Mouse (Mus musculus) megakaryocyte, embryonic 14.5 days (primary cell): Measurements from ENCODE around the gene Eng. TPM values are rescaled to one million over a fixed set of nuclear protein-coding genes. Genes with fewer than 3 reads are reported as not detected.
A peak's percentile ranks its signal among the peaks of the same experiment; 100 is the strongest.

Source experiments
- H3K27me3 ChIP-seq: replicated peaks from 2 replicates; pipeline ENCODE3; 2012; ENCODE audit warnings: inconsistent platforms
- H3K36me3 ChIP-seq: replicated peaks from 2 replicates; pipeline ENCODE3; 2012; ENCODE audit warnings: low read length, inconsistent platforms, mixed read lengths
- H3K4me1 ChIP-seq: 2 replicates; pipeline ENCODE4 v1.6.1; 2012; ENCODE audit warnings: inconsistent platforms
- H3K4me3 ChIP-seq: replicated peaks from 2 replicates; pipeline ENCODE3; 2012; ENCODE audit warnings: moderate library complexity, mild to moderate bottlenecking, inconsistent platforms
- H3K9me3 ChIP-seq: 2 replicates; pipeline ENCODE4 v1.6.1; 2012; ENCODE audit warnings: inconsistent platforms
- FLI1 ChIP-seq: IDR thresholded peaks from 2 replicates; pipeline ENCODE4 v1.6.1; 2012; ENCODE audit warnings: low read length, inconsistent platforms, mixed read lengths
- GATA1 ChIP-seq: IDR thresholded peaks from 3 replicates; pipeline ENCODE4 v1.6.1; 2012; ENCODE audit warnings: mixed read lengths, low read length, inconsistent platforms, borderline replicate concordance
- polyA plus RNA-seq: library from polyadenylated mRNA; stranded (reverse); fragments of >175 nt; gene quantifications from 2 replicates; pipeline ENCODE4 v1.2.3, GENCODE M21; 2012; ENCODE audit warnings: low replicate concordance; ENCODE audit not compliant: insufficient read depth

Gene Eng
- polyA plus RNA-seq, 1 experiment, result 90.6 TPM

GRCm38 (mm10) chr2:32606161-32607142 is 39.9 kb upstream of the Eng start:
- Histone ChIP-seq H3K36me3 (peaks cover 18% of the 10 kb centered on the region), H3K9me3 (no peaks in the 10 kb centered on the region), H3K4me1 (peaks cover 82% of the 10 kb centered on the region), H3K4me3 (peak overlapping the region; percentile 92), H3K27me3 (no peaks in the 10 kb centered on the region)
- TF ChIP-seq FLI1 (no peak), GATA1 (no peak)

DNA sequence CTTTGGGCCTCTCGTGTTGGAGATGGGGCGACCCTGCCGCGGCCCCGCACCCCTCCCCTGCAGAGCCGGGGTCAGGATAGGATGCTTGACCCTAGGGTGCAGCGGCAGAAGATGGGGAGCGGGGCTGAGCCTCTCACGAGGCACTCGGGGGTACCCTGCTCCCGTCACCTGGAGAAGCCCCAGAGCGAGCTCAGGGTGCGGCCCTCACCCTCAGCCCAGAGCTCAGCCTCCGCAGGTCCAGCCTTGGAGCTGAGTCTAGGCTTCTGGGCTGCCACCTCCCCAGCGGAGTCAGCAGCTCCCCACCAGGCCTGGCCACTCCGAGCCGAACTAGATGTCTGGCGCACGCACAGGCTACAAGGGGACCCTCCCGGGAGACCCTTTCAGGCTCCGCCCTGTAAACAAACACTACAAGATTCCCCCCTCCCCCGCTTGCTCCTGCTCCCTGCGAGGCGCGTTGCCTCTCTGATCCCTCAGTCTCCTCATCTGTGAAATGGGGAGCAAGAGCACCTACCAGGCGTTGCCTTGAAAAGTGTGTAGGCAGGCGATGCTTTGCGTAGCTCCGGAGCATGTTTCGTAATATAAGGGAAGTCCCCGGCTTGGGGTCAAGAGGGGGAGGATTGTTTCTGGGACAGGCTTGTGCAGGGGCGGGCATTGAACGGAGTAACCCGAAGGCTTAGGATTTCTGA is 39.0 kb upstream of the Eng start:
- TF ChIP-seq GATA1 (no peak), FLI1 (no peak)
- Histone ChIP-seq H3K4me3 (peak overlapping the region; percentile 92), H3K4me1 (peaks cover 80% of the 10 kb centered on the region), H3K36me3 (peaks cover 27% of the 10 kb centered on the region), H3K9me3 (no peaks in the 10 kb centered on the region), H3K27me3 (no peaks in the 10 kb centered on the region)

DNA sequence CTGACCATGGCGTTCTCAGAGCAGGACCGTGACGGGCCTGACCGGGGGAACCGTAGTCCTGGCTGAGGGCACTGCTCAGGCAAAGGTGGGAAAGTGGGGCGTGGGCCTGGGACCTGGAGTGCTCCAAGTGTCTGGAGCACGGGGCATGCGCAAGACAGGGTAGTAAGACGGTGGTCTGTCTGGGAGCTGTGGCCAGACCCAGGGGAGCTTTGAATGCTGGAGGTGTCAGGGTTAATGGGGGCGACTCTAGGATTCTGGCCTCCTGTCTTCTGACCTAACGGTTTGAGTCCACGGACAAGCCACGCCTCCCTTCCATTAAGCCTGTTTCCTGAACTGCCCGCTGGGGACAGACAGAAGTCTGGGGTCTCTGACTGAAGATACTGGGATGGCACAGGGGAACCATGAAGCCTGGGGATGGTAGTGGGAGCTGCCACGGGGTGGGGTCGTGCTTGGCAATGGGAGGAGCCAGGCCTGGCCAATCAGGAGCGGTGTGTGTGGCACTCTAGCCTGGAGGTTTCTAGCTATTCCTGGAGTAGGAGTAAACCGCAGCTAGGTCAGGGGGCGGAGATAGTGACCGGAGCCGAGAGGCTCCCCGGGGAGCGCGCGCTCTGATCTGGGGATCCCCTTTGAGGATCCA is 38.1 kb upstream of the Eng start:
- TF ChIP-seq GATA1 (no peak), FLI1 (no peak)
- H3K36me3 ChIP-seq, result peaks cover 36% of the 10 kb centered on the region
- no peaks in the 10 kb centered on the region for H3K27me3 ChIP-seq
- peaks cover 79% of the 10 kb centered on the region for H3K4me1 ChIP-seq
- peak overlapping the region; percentile 92 for H3K4me3 ChIP-seq
- H3K9me3 ChIP-seq, result no peaks in the 10 kb centered on the region

- H3K36me3 ChIP-seq, result peaks cover 42% of the 10 kb centered on the region
- H3K9me3 ChIP-seq, result no peaks in the 10 kb centered on the region
- TF ChIP-seq FLI1, result no peak
- H3K27me3 ChIP-seq, result no peaks in the 10 kb centered on the region
- H3K4me3 ChIP-seq, result peak overlapping the region; percentile 92
- peaks cover 79% of the 10 kb centered on the region for H3K4me1 ChIP-seq
Observed at GRCm38 (mm10) chr2:32608778-32609435, 37.5 kb upstream of the Eng start.

DNA sequence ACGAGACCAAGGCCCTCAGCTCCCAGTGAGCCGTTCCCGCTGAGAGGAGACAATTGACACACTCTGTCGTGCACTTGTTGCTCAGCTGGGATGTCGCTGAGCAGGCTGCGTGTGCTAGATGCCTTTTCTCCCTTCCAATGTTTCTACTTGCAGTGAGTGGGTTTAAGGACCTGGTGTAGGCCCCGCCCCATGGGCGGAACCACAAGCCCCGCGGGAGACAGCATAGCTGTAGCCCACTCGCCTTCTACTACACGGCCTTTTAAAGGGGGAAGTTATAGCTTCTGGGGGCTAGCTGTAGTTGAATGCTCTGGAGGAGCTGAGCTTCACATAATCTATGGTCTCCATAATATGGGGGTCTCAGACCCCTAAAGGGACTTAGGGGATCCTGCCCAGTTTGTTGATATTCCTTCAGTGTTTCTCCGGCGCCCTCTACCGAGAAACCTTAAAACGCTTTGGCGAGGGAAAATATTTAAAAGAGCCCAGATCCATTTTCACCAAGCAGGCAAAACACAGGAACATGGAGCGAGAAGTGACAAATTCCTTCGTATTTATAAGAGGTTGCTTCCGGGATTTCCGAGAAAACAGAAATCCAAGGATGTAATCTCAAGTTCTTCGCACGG is 35.7 kb upstream of the Eng start:
- TF ChIP-seq FLI1, result no peak
- TF ChIP-seq GATA1, result no peak
- H3K9me3 ChIP-seq, result no peaks in the 10 kb centered on the region
- H3K4me1 ChIP-seq, result peaks cover 66% of the 10 kb centered on the region
- H3K27me3 ChIP-seq, result no peaks in the 10 kb centered on the region
- H3K36me3 ChIP-seq, result peaks cover 58% of the 10 kb centered on the region
- H3K4me3 ChIP-seq, result peak overlapping the region; percentile 87

DNA sequence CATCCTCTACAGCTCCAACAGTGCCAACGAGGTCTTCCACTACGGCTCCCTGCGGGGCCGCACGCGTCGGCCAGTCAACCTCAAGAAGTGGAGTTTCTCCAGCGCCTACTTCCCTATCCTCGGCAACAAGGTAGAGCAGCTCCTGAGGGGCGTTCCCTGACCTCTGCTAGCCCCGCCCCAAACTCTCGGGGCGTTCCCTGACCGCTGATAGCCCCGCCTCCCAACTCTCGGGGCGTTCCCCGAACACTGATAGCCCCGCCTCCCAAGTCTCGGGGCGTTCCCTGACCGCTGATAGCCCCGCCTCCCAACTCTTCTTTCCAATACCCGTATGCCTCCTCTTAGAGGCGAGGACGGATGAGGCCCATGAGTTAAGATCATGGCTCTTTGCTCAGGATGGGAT is 34.1 kb upstream of the Eng start:
- Histone ChIP-seq H3K36me3 (peaks cover 74% of the 10 kb centered on the region), H3K4me3 (peak overlapping the region; percentile 28), H3K4me1 (peaks cover 55% of the 10 kb centered on the region), H3K9me3 (no peaks in the 10 kb centered on the region), H3K27me3 (no peaks in the 10 kb centered on the region)
- no peak for TF ChIP-seq FLI1
- no peak for TF ChIP-seq GATA1

DNA sequence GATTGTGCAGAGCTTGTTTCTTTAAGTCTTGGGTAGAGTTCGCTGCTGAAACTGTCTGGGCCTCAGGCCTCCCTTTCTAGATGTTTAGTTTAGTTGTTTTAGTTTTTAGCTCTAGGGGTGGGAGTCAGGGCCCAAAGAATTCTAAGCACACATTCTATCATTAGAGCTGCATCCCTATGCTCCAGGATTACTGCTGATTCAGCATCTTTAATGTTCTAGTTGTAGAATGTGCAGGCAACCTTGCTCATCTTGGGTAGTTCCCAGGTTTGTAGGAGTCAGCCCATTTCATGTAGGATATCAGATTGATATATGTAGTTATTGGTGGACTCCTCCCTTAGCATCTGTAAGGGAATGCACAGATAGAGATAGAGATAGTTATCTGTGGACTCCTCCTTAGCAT is 29.3 kb upstream of the Eng start:
- Histone ChIP-seq H3K4me1 (peaks cover 45% of the 10 kb centered on the region), H3K9me3 (no peaks in the 10 kb centered on the region), H3K36me3 (peaks cover 98% of the 10 kb centered on the region), H3K4me3 (no peak overlapping the region), H3K27me3 (no peaks in the 10 kb centered on the region)
- TF ChIP-seq FLI1 (no peak), GATA1 (no peak)

DNA sequence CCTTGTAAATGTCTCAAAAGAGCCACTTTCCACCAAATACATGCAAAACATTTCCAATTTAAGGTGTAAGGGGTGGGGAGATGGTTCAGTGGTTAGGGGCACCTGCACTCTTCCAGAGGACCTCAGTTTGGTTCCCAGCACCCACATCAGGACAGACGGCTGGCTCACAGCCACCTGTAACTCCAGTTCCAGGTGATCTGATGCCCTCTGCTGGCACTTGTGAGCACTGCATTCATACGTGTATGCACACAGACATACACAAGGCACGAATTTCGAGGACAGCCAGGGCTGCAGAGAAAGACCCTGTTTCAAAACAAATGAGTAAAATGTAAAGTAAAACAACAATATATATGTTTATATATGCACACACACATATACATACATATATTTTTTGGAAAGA is 28.8 kb upstream of the Eng start:
- no peak for TF ChIP-seq GATA1
- Histone ChIP-seq H3K4me3 (no peak overlapping the region), H3K4me1 (peaks cover 47% of the 10 kb centered on the region), H3K27me3 (no peaks in the 10 kb centered on the region), H3K9me3 (no peaks in the 10 kb centered on the region), H3K36me3 (peaks cover 98% of the 10 kb centered on the region)

- Histone ChIP-seq H3K36me3 (peaks cover 97% of the 10 kb centered on the region), H3K4me3 (no peak overlapping the region), H3K27me3 (no peaks in the 10 kb centered on the region), H3K4me1 (peaks cover 47% of the 10 kb centered on the region), H3K9me3 (no peaks in the 10 kb centered on the region)
- TF ChIP-seq FLI1 (no peak), GATA1 (no peak)
Observed at GRCm38 (mm10) chr2:32618051-32618450, 28.3 kb upstream of the Eng start.
